Mouse (Mus musculus) liver, embryonic 14.5 days (tissue): ENCODE results near the gene Ctrc. TPM values are rescaled to one million over a fixed set of nuclear protein-coding genes. Genes with fewer than 3 reads are reported as not detected.

Experiments
- ATAC-seq: fragments of 200-750 bp; cut with Nextera tagmentation; 2 replicates; pipeline ENCODE4 v1.8.0; 2017; ENCODE audit warnings: moderate number of reproducible peaks, mild to moderate bottlenecking, moderate library complexity; ENCODE audit not compliant: insufficient read depth
- DNase-seq, 3 experiments: peaks; one replicate each; pipeline ENCODE4 v3.0.0-alpha.2; 2012 to 2013; ENCODE audit warnings: low read depth in 3 of 3, low spot score in 3 of 3
- H3K27ac ChIP-seq: fragments of 300-500 bp; sonication (generic); 2 replicates; pipeline ENCODE4 v1.5.1; 2014; ENCODE audit warnings: moderate library complexity, mild to moderate bottlenecking, control low read depth, inconsistent platforms
- H3K27me3 ChIP-seq: fragments of 300-500 bp; sonication (generic); 2 replicates; pipeline ENCODE4 v1.6.1; 2014; ENCODE audit warnings: mild to moderate bottlenecking, low read length, moderate library complexity; ENCODE audit not compliant: control insufficient read depth, insufficient read depth
- H3K36me3 ChIP-seq: fragments of 300-500 bp; sonication (generic); replicated peaks from 2 replicates; pipeline ENCODE4 v1.6.1; 2014; ENCODE audit warnings: low read depth; ENCODE audit not compliant: control insufficient read depth, insufficient read depth
- H3K4me1 ChIP-seq, 2 experiments: fragments of 200-500 bp in 1 of 2; fragments of 300-500 bp in 1 of 2; sonication (generic) in 1 of 2; replicated peaks; 2 replicates each; pipeline ENCODE4 v1.6.1; 2012 to 2014; ENCODE audit warnings: antibody characterized with exemption in 1 of 2, inconsistent platforms in 1 of 2, low read length in 1 of 2; ENCODE audit not compliant: control insufficient read depth in 2 of 2, insufficient read depth in 2 of 2
- H3K4me2 ChIP-seq: fragments of 300-500 bp; sonication (generic); 2 replicates; pipeline ENCODE4 v1.6.1; 2014; ENCODE audit warnings: low read depth, mild to moderate bottlenecking, control low read depth, moderate library complexity
- H3K4me3 ChIP-seq, 2 experiments: fragments of 200-500 bp in 1 of 2; fragments of 300-500 bp in 1 of 2; sonication (generic) in 1 of 2; 2 replicates each; pipeline ENCODE4 v1.5.1; 2012 to 2014; ENCODE audit warnings: low read depth in 2 of 2, low read length in 2 of 2, mild to moderate bottlenecking in 2 of 2, control low read depth in 1 of 2, inconsistent platforms in 1 of 2, moderate library complexity in 1 of 2; ENCODE audit not compliant: insufficient read depth in 1 of 2
- H3K9ac ChIP-seq: fragments of 300-500 bp; sonication (generic); replicated peaks from 2 replicates; pipeline ENCODE4 v1.6.1; 2014; ENCODE audit warnings: mild to moderate bottlenecking, control low read depth, moderate library complexity
- H3K9me3 ChIP-seq: fragments of 300-500 bp; sonication (generic); 2 replicates; pipeline ENCODE4 v1.6.1; 2016; ENCODE audit warnings: low read length, mixed read lengths; ENCODE audit not compliant: control insufficient read depth
- CTCF ChIP-seq: IDR thresholded peaks from 2 replicates; pipeline ENCODE4 v1.5.1; 2016; ENCODE audit warnings: antibody characterized with exemption, low read depth, control low read depth
- EP300 ChIP-seq: IDR thresholded peaks from 2 replicates; pipeline ENCODE4 v1.6.1; 2016; ENCODE audit warnings: antibody characterized with exemption, low read depth
- WGBS: fragments of 180-500 bp; shearing (Covaris S2); extraction: QIAGEN DNeasy Blood & Tissue Kit; methylation state at CpG from one replicate; pipeline ENCODE4 v1.1.7; 2014; ENCODE audit not compliant: insufficient replicate concordance; 5-methylcytosine and 5-hydroxymethylcytosine counted together
- polyA plus RNA-seq, 2 experiments: library from polyadenylated mRNA; depleted of rRNA in 1 of 2; stranded (reverse) in 1 of 2; unstranded in 1 of 2; fragments of >200 nt; fragmentation: Nextera tagmentation in 1 of 2; extraction: Ambion mirVana in 1 of 2; gene quantifications; 2 replicates each; pipeline versions ENCODE4 v1.2.1 to v1.2.3; 2012 to 2014

The Ctrc gene
- polyA plus RNA-seq, 2 experiments, result not detected

GRCm38 (mm10) chr4:141791486-141791885 is 54.7 kb downstream of the Ctrc start:
- peaks cover 32 to 35% of the 10 kb centered on the region in 2 experiments for H3K4me1 ChIP-seq
- peak overlapping the region; percentile 87 for H3K27ac ChIP-seq
- peak overlapping the region; percentile 94 for H3K4me2 ChIP-seq
- no peaks in the 10 kb centered on the region for H3K27me3 ChIP-seq
- peaks cover under 1% of the 10 kb centered on the region for H3K36me3 ChIP-seq
- ATAC-seq (no peak), DNase-seq (no peak)
- no peak overlapping the region; a peak in 1 of 4 replicates for H3K4me3 ChIP-seq
- WGBS, result 80% methylated on average over 7 of the region's 7 CpGs
- H3K9me3 ChIP-seq, result no peaks in the 10 kb centered on the region
- no peak for TF ChIP-seq EP300
- TF ChIP-seq CTCF, result no peak
- no peak overlapping the region for H3K9ac ChIP-seq

GRCm38 (mm10) chr4:141790524-141790990 is 55.6 kb downstream of the Ctrc start, which contains the start of gene Dnajc16:
TSS of gene Dnajc16 (minus strand) at chr4:141790931.
- Histone ChIP-seq H3K9me3 (no peaks in the 10 kb centered on the region), H3K9ac (peak within 1 kb of the TSS; percentile 78), H3K4me1 (peaks cover 32 to 35% of the 10 kb centered on the region in 2 experiments), H3K27me3 (no peaks in the 10 kb centered on the region), H3K4me2 (peak within 1 kb of the TSS; percentile 94), H3K27ac (peak within 1 kb of the TSS; percentile 87), H3K4me3 (peak within 1 kb of the TSS; percentile 73 to 77), H3K36me3 (no peaks in the 10 kb centered on the region; the same call in none of the 2 replicates)
- peak; percentile 97 to 98 (median 98) for DNase-seq
- under 1% methylated on average over 42 of the region's 42 CpGs for WGBS
- TF ChIP-seq CTCF, result peak; percentile 37; the same call in 1 of the 2 replicates
- peak; percentile 22 for TF ChIP-seq EP300
- ATAC-seq, result peak; percentile 76

- peak in 2 of 3 experiments; percentile 37 to 51 for DNase-seq
Observed at GRCm38 (mm10) chr4:141789564-141790218, 56.5 kb downstream of the Ctrc start.

GRCm38 (mm10) chr4:141787462-141787861 is 58.7 kb downstream of the Ctrc start:
- no peaks in the 10 kb centered on the region; the same call in none of the 2 replicates for H3K36me3 ChIP-seq
- 86% methylated on average over 7 of the region's 7 CpGs for WGBS

More at GRCm38 (mm10) chr4:141789564-141790218, 56.5 kb downstream of the Ctrc start:
- ATAC-seq, result no peak
- H3K4me2 ChIP-seq, result peak overlapping the region; percentile 94
- TF ChIP-seq CTCF, result no peak
- peak; percentile 71 for TF ChIP-seq EP300
- peak overlapping the region; percentile 78 for H3K9ac ChIP-seq
- H3K4me3 ChIP-seq, result peak overlapping the region; percentile 73 to 77
- H3K4me1 ChIP-seq, result peaks cover 27 to 30% of the 10 kb centered on the region in 2 experiments
- H3K27ac ChIP-seq, result peak overlapping the region; percentile 87
- WGBS, result 7% methylated on average over 3 of the region's 3 CpGs
- H3K9me3 ChIP-seq, result no peaks in the 10 kb centered on the region
- no peaks in the 10 kb centered on the region for H3K27me3 ChIP-seq
- no peaks in the 10 kb centered on the region; the same call in none of the 2 replicates for H3K36me3 ChIP-seq

GRCm38 (mm10) chr4:141787046-141787445 is 59.1 kb downstream of the Ctrc start:
- TF ChIP-seq CTCF (no peak), EP300 (no peak)
- H3K4me1 ChIP-seq, result peaks cover 16 to 19% of the 10 kb centered on the region in 2 experiments
- H3K4me2 ChIP-seq, result no peak overlapping the region
- no peaks in the 10 kb centered on the region for H3K27me3 ChIP-seq
- DNase-seq (no peak), ATAC-seq (no peak)
- no peak overlapping the region for H3K4me3 ChIP-seq
- WGBS, result 82% methylated on average over 6 of the region's 6 CpGs
- H3K27ac ChIP-seq, result no peak overlapping the region
- H3K36me3 ChIP-seq, result no peaks in the 10 kb centered on the region; the same call in none of the 2 replicates
- H3K9ac ChIP-seq, result no peak overlapping the region
- no peaks in the 10 kb centered on the region for H3K9me3 ChIP-seq

More at GRCm38 (mm10) chr4:141787462-141787861, 58.7 kb downstream of the Ctrc start:
- Histone ChIP-seq H3K27me3 (no peaks in the 10 kb centered on the region), H3K4me2 (no peak overlapping the region), H3K9ac (no peak overlapping the region), H3K4me3 (no peak overlapping the region), H3K27ac (no peak overlapping the region), H3K9me3 (no peaks in the 10 kb centered on the region), H3K4me1 (peaks cover 20 to 23% of the 10 kb centered on the region in 2 experiments)
- TF ChIP-seq CTCF (no peak), EP300 (no peak)
- ATAC-seq (no peak), DNase-seq (no peak)
